Mouse (Mus musculus): ENCODE measurements around the gene Arih2. TPM values are rescaled to one million over a fixed set of nuclear protein-coding genes. Genes with fewer than 3 reads are reported as not detected.
"Not testable (repeated sequence)": the region's sequence is repeated elsewhere in the genome, so short reads cannot be mapped to it uniquely, and the experiment has no call there.

The Arih2 gene
- polyA plus RNA-seq, 1 experiment from 2014 or later, result 50.4 TPM

DNA sequence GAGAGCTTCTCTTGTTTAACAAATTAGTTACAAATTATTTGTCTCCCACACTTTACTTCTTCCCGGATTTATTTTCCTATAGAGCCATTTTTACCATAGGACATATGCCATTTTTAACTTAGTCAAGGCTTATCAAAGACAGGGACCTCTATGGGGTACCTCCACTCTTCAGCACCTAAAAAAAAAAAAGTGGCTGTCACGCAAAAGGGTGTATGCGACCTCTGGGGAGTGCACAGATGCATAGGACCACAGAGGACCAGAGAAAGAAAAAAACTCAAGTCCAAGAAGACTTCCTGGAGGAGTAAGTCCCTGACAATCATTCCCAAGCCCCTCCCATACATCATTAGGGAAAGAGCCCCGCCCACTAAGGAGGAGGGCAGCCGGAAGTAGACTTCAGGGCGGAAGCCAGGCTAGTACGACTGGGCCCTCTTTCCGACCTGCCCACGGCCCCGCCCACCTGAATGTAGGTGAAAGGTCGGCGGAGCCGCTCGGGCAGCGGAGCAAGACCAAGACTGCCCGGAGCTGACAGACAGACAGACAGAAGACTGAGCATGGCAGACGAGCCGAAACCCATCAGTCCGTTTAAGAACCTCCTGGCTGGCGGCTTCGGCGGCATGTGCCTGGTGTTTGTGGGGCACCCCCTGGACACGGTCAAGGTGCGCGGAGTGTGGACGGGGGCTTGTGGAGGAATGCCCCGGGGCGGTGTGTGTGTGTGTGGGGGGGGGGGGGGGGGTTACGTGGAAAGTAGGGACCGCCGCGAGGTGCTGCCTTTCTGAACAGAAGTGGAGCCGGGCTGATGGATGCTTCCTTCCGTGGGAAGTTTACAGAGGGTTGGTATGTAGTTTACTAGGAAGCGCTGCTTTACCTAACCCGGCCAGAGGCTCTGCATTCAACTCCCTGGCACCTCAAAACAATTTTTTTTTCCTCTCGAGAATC lies 12.8 kb upstream of the Arih2 start, which contains the start of gene Slc25a20:
Gene Slc25a20, plus strand, starts transcription at position 412 of the 936 bp plus-strand sequence.
- H3K9me3 ChIP-seq (replicated peaks; ENCODE audit: control insufficient read depth, low read length, poor library complexity, severe bottlenecking), result no peaks in the 10 kb centered on the region
- peak within 1 kb of the TSS; percentile 60 for H3K4me3 ChIP-seq (ENCODE audit: low read depth, low read length)
- WGBS, result 3% methylated on average over 34 of the region's 37 CpGs
- no peaks in the 10 kb centered on the region for H3K27me3 ChIP-seq (ENCODE audit: control insufficient read depth, insufficient read depth, low read depth, low read length)
- peak within 1 kb of the TSS; percentile 73 for H3K4me2 ChIP-seq (ENCODE audit: low read length)
- no peak within 1 kb of the TSS; the same call in 1 of the 2 replicates for H3K27ac ChIP-seq (ENCODE audit: low read length)
- peak; percentile 93 for ATAC-seq
- H3K36me3 ChIP-seq (ENCODE audit: control insufficient read depth, insufficient read depth, low read length), result 0 out of 2 replicates have a peak, but pooled peaks cover 2% of the 10 kb centered on the region
- H3K4me1 ChIP-seq (ENCODE audit: control insufficient read depth, insufficient read depth, low read length), result peaks cover 10% of the 10 kb centered on the region
- H3K9ac ChIP-seq (ENCODE audit: low read depth, low read length), result peak within 1 kb of the TSS; percentile 71

DNA sequence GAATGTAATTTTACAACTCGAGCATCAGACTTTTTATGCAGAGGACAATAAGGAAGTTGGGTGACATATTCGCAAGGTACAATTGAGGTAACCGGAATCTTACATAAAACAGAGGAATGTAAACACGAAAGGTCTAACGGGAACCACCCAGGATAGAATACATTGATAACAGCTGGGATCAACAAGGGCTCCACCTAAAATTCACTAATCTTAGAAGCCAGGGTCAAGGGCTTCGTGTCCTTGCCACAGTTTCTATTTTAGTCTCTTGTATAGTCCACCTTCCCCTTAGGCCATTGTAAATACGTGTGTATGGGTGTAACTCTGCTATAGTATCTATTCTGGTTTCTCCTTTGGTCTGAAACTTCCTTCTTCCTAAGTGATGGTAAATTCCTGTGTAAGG lies 6.7 kb upstream of the Arih2 start:
- not testable (repeated sequence) for H3K36me3 ChIP-seq (ENCODE audit: control insufficient read depth, insufficient read depth, low read length); ATAC-seq; H3K9me3 ChIP-seq (replicated peaks; ENCODE audit: control insufficient read depth, low read length, poor library complexity, severe bottlenecking); H3K27me3 ChIP-seq (ENCODE audit: control insufficient read depth, insufficient read depth, low read depth, low read length); H3K27ac ChIP-seq (ENCODE audit: low read length); H3K4me1 ChIP-seq (ENCODE audit: control insufficient read depth, insufficient read depth, low read length); H3K4me2 ChIP-seq (ENCODE audit: low read length); H3K9ac ChIP-seq (ENCODE audit: low read depth, low read length); H3K4me3 ChIP-seq (ENCODE audit: low read depth, low read length)
- 78% methylated on average over 7 of the region's 7 CpGs for WGBS

- Histone ChIP-seq H3K9me3 (replicated peaks; ENCODE audit: control insufficient read depth, low read length, poor library complexity, severe bottlenecking) (no peaks in the 10 kb centered on the region), H3K27ac (ENCODE audit: low read length) (no peak overlapping the region), H3K9ac (ENCODE audit: low read depth, low read length) (no peak overlapping the region), H3K4me1 (ENCODE audit: control insufficient read depth, insufficient read depth, low read length) (peaks cover 6% of the 10 kb centered on the region), H3K27me3 (ENCODE audit: control insufficient read depth, insufficient read depth, low read depth, low read length) (no peaks in the 10 kb centered on the region), H3K36me3 (ENCODE audit: control insufficient read depth, insufficient read depth, low read length) (no peaks in the 10 kb centered on the region), H3K4me2 (ENCODE audit: low read length) (no peak overlapping the region), H3K4me3 (ENCODE audit: low read depth, low read length) (no peak overlapping the region)
- ATAC-seq, result no peak
- 76% methylated on average over 10 of the region's 10 CpGs for WGBS
Measured at GRCm38 (mm10) chr9:108654566-108655464, 5.6 kb upstream of the Arih2 start.

DNA sequence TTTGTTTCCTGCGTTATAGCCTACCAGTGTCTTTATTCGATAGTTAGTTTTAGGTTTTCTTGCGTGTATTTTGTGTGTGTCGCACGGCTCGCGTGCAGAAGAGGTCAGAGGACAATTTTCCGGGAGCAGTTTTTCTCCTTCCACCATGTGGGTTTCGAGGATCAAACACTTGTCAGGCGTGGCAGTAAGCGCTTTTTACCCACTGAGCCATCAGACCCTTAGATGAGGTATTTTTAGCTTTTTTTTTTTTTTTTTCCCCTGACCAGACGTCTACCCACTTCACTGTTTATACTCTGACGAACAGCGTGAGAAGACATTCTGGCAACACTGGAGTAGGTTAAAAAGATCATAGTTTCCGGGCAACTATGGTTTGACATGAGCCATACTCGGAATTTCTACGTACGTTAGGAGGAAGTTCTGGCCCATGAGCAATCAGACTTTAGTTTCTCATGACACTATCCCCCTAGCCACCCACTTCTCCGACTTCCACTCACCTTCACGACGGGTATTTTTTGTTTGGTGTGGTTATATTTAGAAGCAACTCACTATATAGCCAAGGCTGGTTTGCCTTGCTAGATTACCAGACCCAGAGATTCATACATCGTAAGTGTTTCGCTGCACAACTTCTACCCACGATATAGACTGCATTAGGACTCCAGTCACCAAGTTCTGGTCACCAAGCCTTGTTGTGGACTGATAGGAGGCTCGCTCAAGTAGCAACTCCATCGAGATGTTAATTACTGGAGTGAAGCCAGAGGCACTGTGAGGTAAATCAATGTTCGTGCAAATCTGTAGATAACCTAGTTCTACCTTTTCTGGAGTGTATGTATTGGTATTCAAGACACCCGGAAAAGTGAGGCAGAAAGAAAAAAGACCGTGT lies 615 bp upstream of the Arih2 start:
- peaks cover 18% of the 10 kb centered on the region for H3K4me1 ChIP-seq (ENCODE audit: control insufficient read depth, insufficient read depth, low read length)
- H3K36me3 ChIP-seq (ENCODE audit: control insufficient read depth, insufficient read depth, low read length), result no peaks in the 10 kb centered on the region
- H3K4me3 ChIP-seq (ENCODE audit: low read depth, low read length), result peak overlapping the region; percentile 82
- H3K27me3 ChIP-seq (ENCODE audit: control insufficient read depth, insufficient read depth, low read depth, low read length), result no peaks in the 10 kb centered on the region
- H3K27ac ChIP-seq (ENCODE audit: low read length), result peak overlapping the region; percentile 91
- peak overlapping the region; percentile 65 for H3K4me2 ChIP-seq (ENCODE audit: low read length)
- no peaks in the 10 kb centered on the region for H3K9me3 ChIP-seq (replicated peaks; ENCODE audit: control insufficient read depth, low read length, poor library complexity, severe bottlenecking)
- peak overlapping the region; percentile 87 for H3K9ac ChIP-seq (ENCODE audit: low read depth, low read length)
- ATAC-seq, result no peak; the same call in none of the 2 replicates
- 31% methylated on average over 29 of the region's 29 CpGs for WGBS

DNA sequence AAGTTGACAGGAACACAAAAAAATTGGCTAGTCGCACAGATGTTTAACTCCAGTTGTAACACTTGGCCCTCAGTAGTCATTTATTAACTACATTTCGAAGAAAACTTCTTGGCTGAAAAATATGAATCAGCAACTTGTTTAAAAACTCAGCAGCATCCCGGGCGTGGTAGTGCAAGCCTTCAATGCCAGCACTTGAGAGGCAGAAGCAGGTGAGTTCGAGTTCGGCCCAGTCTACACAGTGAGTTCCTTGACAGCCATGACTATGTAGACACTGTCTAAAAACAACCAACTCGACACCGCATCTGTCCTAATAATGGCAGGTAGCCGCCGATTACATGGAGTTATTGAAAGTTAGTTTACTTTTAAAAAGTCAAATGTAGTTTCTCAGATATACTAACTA lies 1.0 kb downstream of the Arih2 start:
- ATAC-seq, result no peak
- H3K4me3 ChIP-seq (ENCODE audit: low read depth, low read length), result peak overlapping the region; percentile 82
- H3K9me3 ChIP-seq (replicated peaks; ENCODE audit: control insufficient read depth, low read length, poor library complexity, severe bottlenecking), result no peaks in the 10 kb centered on the region
- peaks cover 18% of the 10 kb centered on the region for H3K4me1 ChIP-seq (ENCODE audit: control insufficient read depth, insufficient read depth, low read length)
- no peaks in the 10 kb centered on the region for H3K36me3 ChIP-seq (ENCODE audit: control insufficient read depth, insufficient read depth, low read length)
- 52% methylated on average over 10 of the region's 10 CpGs for WGBS
- H3K27ac ChIP-seq (ENCODE audit: low read length), result no peak overlapping the region
- H3K27me3 ChIP-seq (ENCODE audit: control insufficient read depth, insufficient read depth, low read depth, low read length), result no peaks in the 10 kb centered on the region
- peak overlapping the region; percentile 87 for H3K9ac ChIP-seq (ENCODE audit: low read depth, low read length)
- peak overlapping the region; percentile 65 for H3K4me2 ChIP-seq (ENCODE audit: low read length)

GRCm38 (mm10) chr9:108639825-108640224 lies 9.4 kb downstream of the Arih2 start:
- Histone ChIP-seq H3K36me3 (ENCODE audit: control insufficient read depth, insufficient read depth, low read length) (peaks cover 5% of the 10 kb centered on the region; the same call in 1 of the 2 replicates), H3K4me2 (ENCODE audit: low read length) (no peak overlapping the region), H3K4me1 (ENCODE audit: control insufficient read depth, insufficient read depth, low read length) (no peaks in the 10 kb centered on the region), H3K9ac (ENCODE audit: low read depth, low read length) (no peak overlapping the region), H3K9me3 (replicated peaks; ENCODE audit: control insufficient read depth, low read length, poor library complexity, severe bottlenecking) (no peaks in the 10 kb centered on the region), H3K27me3 (ENCODE audit: control insufficient read depth, insufficient read depth, low read depth, low read length) (no peaks in the 10 kb centered on the region), H3K4me3 (ENCODE audit: low read depth, low read length) (no peak overlapping the region), H3K27ac (ENCODE audit: low read length) (no peak overlapping the region)
- no peak for ATAC-seq
- 89% methylated on average over 2 of the region's 2 CpGs for WGBS

- Histone ChIP-seq H3K4me1 (ENCODE audit: control insufficient read depth, insufficient read depth, low read length) (no peaks in the 10 kb centered on the region), H3K9me3 (replicated peaks; ENCODE audit: control insufficient read depth, low read length, poor library complexity, severe bottlenecking) (no peaks in the 10 kb centered on the region), H3K27ac (ENCODE audit: low read length) (no peak overlapping the region), H3K36me3 (ENCODE audit: control insufficient read depth, insufficient read depth, low read length) (no peaks in the 10 kb centered on the region), H3K9ac (ENCODE audit: low read depth, low read length) (no peak overlapping the region), H3K4me3 (ENCODE audit: low read depth, low read length) (no peak overlapping the region), H3K4me2 (ENCODE audit: low read length) (no peak overlapping the region), H3K27me3 (ENCODE audit: control insufficient read depth, insufficient read depth, low read depth, low read length) (no peaks in the 10 kb centered on the region)
- 78% methylated on average over 2 of the region's 2 CpGs for WGBS
- no peak for ATAC-seq
Measured at GRCm38 (mm10) chr9:108635415-108635814, 13.8 kb downstream of the Arih2 start.

DNA sequence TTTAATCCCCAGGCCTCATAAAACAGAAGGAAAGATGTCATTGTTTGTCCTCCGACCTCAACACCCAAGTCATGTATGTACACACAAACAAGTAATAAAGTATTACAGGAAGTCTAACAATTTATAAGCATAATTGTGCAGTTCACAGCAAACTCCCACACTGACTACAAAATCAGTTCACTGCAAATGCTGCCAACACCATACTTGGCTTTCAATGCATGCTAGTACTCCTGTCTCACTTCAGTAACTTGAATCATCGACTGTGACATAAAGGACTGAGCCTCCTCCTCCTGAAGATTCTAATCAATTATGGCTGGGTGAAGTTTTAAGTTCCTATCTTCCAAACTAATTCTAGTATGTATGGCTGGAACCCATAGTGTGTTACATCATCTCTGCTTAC lies 15.3 kb downstream of the Arih2 start:
- H3K4me2 ChIP-seq (ENCODE audit: low read length), result no peak overlapping the region
- WGBS, result 66% methylated on average over 2 of the region's 2 CpGs
- H3K27ac ChIP-seq (ENCODE audit: low read length), result no peak overlapping the region
- no peak overlapping the region for H3K4me3 ChIP-seq (ENCODE audit: low read depth, low read length)
- no peaks in the 10 kb centered on the region for H3K9me3 ChIP-seq (replicated peaks; ENCODE audit: control insufficient read depth, low read length, poor library complexity, severe bottlenecking)
- H3K27me3 ChIP-seq (ENCODE audit: control insufficient read depth, insufficient read depth, low read depth, low read length), result no peaks in the 10 kb centered on the region
- no peak overlapping the region for H3K9ac ChIP-seq (ENCODE audit: low read depth, low read length)
- no peaks in the 10 kb centered on the region for H3K36me3 ChIP-seq (ENCODE audit: control insufficient read depth, insufficient read depth, low read length)
- no peak for ATAC-seq
- no peaks in the 10 kb centered on the region for H3K4me1 ChIP-seq (ENCODE audit: control insufficient read depth, insufficient read depth, low read length)
